Mouse (Mus musculus): ENCODE measurements around the gene Prdm12. TPM values are rescaled to one million over a fixed set of nuclear protein-coding genes. Genes with fewer than 3 reads are reported as not detected.
A peak's percentile ranks its signal among the peaks of the same experiment; 100 is the strongest.

Prdm12 gene
- polyA plus RNA-seq, 1 experiment from 2014 or later: not detected

GRCm38 (mm10) chr2:31636138-31636741 lies 3.6 kb upstream of the Prdm12 start:
- H3K9me3 ChIP-seq (ENCODE audit: low read length): no peaks in the 10 kb centered on the region
- TF ChIP-seq EP300 (IDR thresholded peaks at IDR 0.05) (no peak), CTCF (IDR thresholded peaks at IDR 0.05) (no peak)
- DNase-seq (ENCODE audit: low spot score) (peak; percentile 5), ATAC-seq (no peak)
- 0 out of 2 replicates have a peak overlapping the region, but pooled peaks have one; percentile 6 for H3K4me3 ChIP-seq (ENCODE audit: low read depth, low read length)
- H3K27me3 ChIP-seq (replicated peaks; ENCODE audit: insufficient read depth, low read length): peaks cover 85% of the 10 kb centered on the region
- WGBS: under 1% methylated on average over 42 of the region's 48 CpGs
- H3K9ac ChIP-seq (replicated peaks; ENCODE audit: low read depth): no peak overlapping the region
- no peaks in the 10 kb centered on the region for H3K36me3 ChIP-seq (ENCODE audit: insufficient read depth, low read length)
- peaks cover 2% of the 10 kb centered on the region; the same call in 1 of the 2 replicates for H3K4me1 ChIP-seq (ENCODE audit: insufficient read depth, low read depth, low read length)
- H3K4me2 ChIP-seq (replicated peaks; ENCODE audit: low read depth, low read length): peak overlapping the region; percentile 11; the same call in 1 of the 2 replicates
- H3K27ac ChIP-seq (ENCODE audit: low read length): no peak overlapping the region

- peaks cover 90% of the 10 kb centered on the region for H3K27me3 ChIP-seq (replicated peaks; ENCODE audit: insufficient read depth, low read length)
- peaks cover 2% of the 10 kb centered on the region; the same call in 1 of the 2 replicates for H3K4me1 ChIP-seq (ENCODE audit: insufficient read depth, low read depth, low read length)
- H3K4me3 ChIP-seq (ENCODE audit: low read depth, low read length): 0 out of 2 replicates have a peak overlapping the region, but pooled peaks have one; percentile 6
- H3K9ac ChIP-seq (replicated peaks; ENCODE audit: low read depth): no peak overlapping the region
- WGBS: under 1% methylated on average over 30 of the region's 35 CpGs
- no peaks in the 10 kb centered on the region for H3K36me3 ChIP-seq (ENCODE audit: insufficient read depth, low read length)
- no peak for DNase-seq (ENCODE audit: low spot score)
- H3K27ac ChIP-seq (ENCODE audit: low read length): no peak overlapping the region
- no peak for ATAC-seq
- no peaks in the 10 kb centered on the region for H3K9me3 ChIP-seq (ENCODE audit: low read length)
- TF ChIP-seq EP300 (IDR thresholded peaks at IDR 0.05) (no peak), CTCF (IDR thresholded peaks at IDR 0.05) (no peak)
- no peak overlapping the region for H3K4me2 ChIP-seq (replicated peaks; ENCODE audit: low read depth, low read length)
These were observed 3.1 kb upstream of the Prdm12 start for GRCm38 (mm10) chr2:31636742-31637141.

GRCm38 (mm10) chr2:31637311-31637710 lies 2.5 kb upstream of the Prdm12 start:
- Histone ChIP-seq H3K4me1 (ENCODE audit: insufficient read depth, low read depth, low read length) (peaks cover 2% of the 10 kb centered on the region; the same call in 1 of the 2 replicates), H3K4me2 (replicated peaks; ENCODE audit: low read depth, low read length) (no peak overlapping the region), H3K27me3 (replicated peaks; ENCODE audit: insufficient read depth, low read length) (peaks cover 96% of the 10 kb centered on the region), H3K36me3 (ENCODE audit: insufficient read depth, low read length) (no peaks in the 10 kb centered on the region), H3K4me3 (ENCODE audit: low read depth, low read length) (no peak overlapping the region), H3K9ac (replicated peaks; ENCODE audit: low read depth) (no peak overlapping the region), H3K9me3 (ENCODE audit: low read length) (no peaks in the 10 kb centered on the region), H3K27ac (ENCODE audit: low read length) (no peak overlapping the region)
- no peak for ATAC-seq
- TF ChIP-seq EP300 (IDR thresholded peaks at IDR 0.05) (no peak), CTCF (IDR thresholded peaks at IDR 0.05) (no peak)
- no peak for DNase-seq (ENCODE audit: low spot score)
- WGBS: 4% methylated on average over 12 of the region's 12 CpGs

- WGBS: under 1% methylated on average over 22 of the region's 22 CpGs
- H3K36me3 ChIP-seq (ENCODE audit: insufficient read depth, low read length): no peaks in the 10 kb centered on the region
- H3K4me3 ChIP-seq (ENCODE audit: low read depth, low read length): no peak overlapping the region
- peaks cover 2% of the 10 kb centered on the region; the same call in 1 of the 2 replicates for H3K4me1 ChIP-seq (ENCODE audit: insufficient read depth, low read depth, low read length)
- no peak overlapping the region for H3K9ac ChIP-seq (replicated peaks; ENCODE audit: low read depth)
- no peak for ATAC-seq
- peaks cover 96% of the 10 kb centered on the region for H3K27me3 ChIP-seq (replicated peaks; ENCODE audit: insufficient read depth, low read length)
- H3K4me2 ChIP-seq (replicated peaks; ENCODE audit: low read depth, low read length): no peak overlapping the region
- no peak overlapping the region for H3K27ac ChIP-seq (ENCODE audit: low read length)
- DNase-seq (ENCODE audit: low spot score): peak; percentile 41
- no peaks in the 10 kb centered on the region for H3K9me3 ChIP-seq (ENCODE audit: low read length)
- peak; percentile 50 for TF ChIP-seq CTCF (IDR thresholded peaks at IDR 0.05)
- TF ChIP-seq EP300 (IDR thresholded peaks at IDR 0.05): no peak
These were observed 2.0 kb upstream of the Prdm12 start for GRCm38 (mm10) chr2:31637807-31638206.

- no peak for DNase-seq (ENCODE audit: low spot score)
- peaks cover 2% of the 10 kb centered on the region; the same call in 1 of the 2 replicates for H3K4me1 ChIP-seq (ENCODE audit: insufficient read depth, low read depth, low read length)
These were observed 1.0 kb upstream of the Prdm12 start for GRCm38 (mm10) chr2:31638581-31639465.

GRCm38 (mm10) chr2:31639466-31639760 lies 424 bp upstream of the Prdm12 start:
- no peak for TF ChIP-seq EP300 (IDR thresholded peaks at IDR 0.05)
- TF ChIP-seq CTCF (IDR thresholded peaks at IDR 0.05): no peak
- H3K4me1 ChIP-seq (ENCODE audit: insufficient read depth, low read depth, low read length): peaks cover 2% of the 10 kb centered on the region; the same call in 1 of the 2 replicates
- no peak overlapping the region for H3K4me2 ChIP-seq (replicated peaks; ENCODE audit: low read depth, low read length)
- H3K4me3 ChIP-seq (ENCODE audit: low read depth, low read length): no peak overlapping the region
- DNase-seq (ENCODE audit: low spot score): no peak
- H3K27me3 ChIP-seq (replicated peaks; ENCODE audit: insufficient read depth, low read length): peaks cover 97% of the 10 kb centered on the region
- H3K27ac ChIP-seq (ENCODE audit: low read length): no peak overlapping the region
- no peaks in the 10 kb centered on the region for H3K36me3 ChIP-seq (ENCODE audit: insufficient read depth, low read length)
- no peak overlapping the region for H3K9ac ChIP-seq (replicated peaks; ENCODE audit: low read depth)
- WGBS: 1% methylated on average over 12 of the region's 13 CpGs
- no peaks in the 10 kb centered on the region for H3K9me3 ChIP-seq (ENCODE audit: low read length)
- no peak for ATAC-seq

More at GRCm38 (mm10) chr2:31638581-31639465, 1.0 kb upstream of the Prdm12 start:
- no peak overlapping the region for H3K4me3 ChIP-seq (ENCODE audit: low read depth, low read length)
- no peak overlapping the region for H3K9ac ChIP-seq (replicated peaks; ENCODE audit: low read depth)
- no peaks in the 10 kb centered on the region for H3K9me3 ChIP-seq (ENCODE audit: low read length)
- H3K27ac ChIP-seq (ENCODE audit: low read length): no peak overlapping the region
- TF ChIP-seq EP300 (IDR thresholded peaks at IDR 0.05) (no peak), CTCF (IDR thresholded peaks at IDR 0.05) (no peak)
- no peaks in the 10 kb centered on the region for H3K36me3 ChIP-seq (ENCODE audit: insufficient read depth, low read length)
- no peak for ATAC-seq
- peaks cover 97% of the 10 kb centered on the region for H3K27me3 ChIP-seq (replicated peaks; ENCODE audit: insufficient read depth, low read length)
- no peak overlapping the region for H3K4me2 ChIP-seq (replicated peaks; ENCODE audit: low read depth, low read length)
- 3% methylated on average over 29 of the region's 34 CpGs for WGBS

Measured in lung, postnatal 0 days (tissue).